Mouse (Mus musculus) MEL (cell line): Measurements from ENCODE around the gene Kifap3.

Experiments used
- ELF1 ChIP-seq: IDR thresholded peaks from 2 replicates; pipeline ENCODE4 v1.6.1; 2014; ENCODE audit warnings: low read depth, mild to moderate bottlenecking, inconsistent platforms, low read length, improper control_type of control experiment, moderate library complexity
- EP300 ChIP-seq, 2 experiments: IDR thresholded peaks; 2 replicates each; pipeline ENCODE4 v1.6.1; 2011; ENCODE audit warnings: improper control_type of control experiment in 2 of 2, low read length in 2 of 2, low read depth in 1 of 2, mild to moderate bottlenecking in 1 of 2
- MAZ ChIP-seq: IDR thresholded peaks from 2 replicates; pipeline ENCODE4 v1.6.1; 2012; ENCODE audit warnings: low read depth, mild to moderate bottlenecking, inconsistent platforms, low read length, improper control_type of control experiment
- MEF2A ChIP-seq: IDR thresholded peaks from 2 replicates; pipeline ENCODE4 v1.6.1; 2014; ENCODE audit warnings: low read depth, mild to moderate bottlenecking, inconsistent platforms, low read length, improper control_type of control experiment; ENCODE audit not compliant: poor library complexity, insufficient replicate concordance, severe bottlenecking; ENCODE audit errors: extremely low read depth
- POLR2A ChIP-seq, 2 experiments: IDR thresholded peaks; 2 replicates each; pipeline ENCODE4 v1.6.1; 2011 to 2012; ENCODE audit warnings: low read length in 2 of 2, mild to moderate bottlenecking in 2 of 2, control low read depth in 1 of 2, improper control_type of control experiment in 1 of 2, low read depth in 1 of 2, moderate library complexity in 1 of 2; ENCODE audit not compliant: control insufficient read depth in 1 of 2, insufficient read depth in 1 of 2, poor library complexity in 1 of 2
- SMC3 ChIP-seq: IDR thresholded peaks from 2 replicates; pipeline ENCODE4 v1.6.1; 2011; ENCODE audit warnings: low read depth, low read length, improper control_type of control experiment
- TAL1 ChIP-seq: IDR thresholded peaks from 2 replicates; pipeline ENCODE4 v1.6.1; 2012; ENCODE audit warnings: mild to moderate bottlenecking, inconsistent platforms, low read length, moderate library complexity, mixed read lengths
- ZKSCAN1 ChIP-seq: IDR thresholded peaks from 2 replicates; pipeline ENCODE4 v1.6.1; 2012; ENCODE audit warnings: low read depth, mild to moderate bottlenecking, inconsistent platforms, low read length, improper control_type of control experiment, moderate library complexity

GRCm38 (mm10) chr1:163934591-163934990 is 155.2 kb downstream of the Kifap3 start:
- no peak for TF ChIP-seq POLR2A (IDR thresholded peaks at IDR 0.05; ENCODE audit: control insufficient read depth in 1 of 2, insufficient read depth in 1 of 2, low read depth in 1 of 2, low read length in 2 of 2, poor library complexity in 1 of 2)
- TF ChIP-seq TAL1, result no peak
- TF ChIP-seq ZKSCAN1, result no peak
- no peak for TF ChIP-seq MAZ
- TF ChIP-seq SMC3, result no peak
- TF ChIP-seq EP300 (IDR thresholded peaks at IDR 0.05; ENCODE audit: low read depth in 1 of 2, low read length in 2 of 2), result no peak
- TF ChIP-seq ELF1, result no peak
- TF ChIP-seq MEF2A, result no peak
